Mouse (Mus musculus): ENCODE measurements around the gene Gm21882. TPM values are rescaled to one million over a fixed set of nuclear protein-coding genes. Genes with fewer than 3 reads are reported as not detected.
"Not testable (repeated sequence)": the region's sequence is repeated elsewhere in the genome, so short reads cannot be mapped to it uniquely, and the experiment has no call there.

Gene Gm21882
- polyA plus RNA-seq (2015; fragmentation: Nextera tagmentation; extraction: Ambion mirVana) = not detected in 2 replicates

DNA sequence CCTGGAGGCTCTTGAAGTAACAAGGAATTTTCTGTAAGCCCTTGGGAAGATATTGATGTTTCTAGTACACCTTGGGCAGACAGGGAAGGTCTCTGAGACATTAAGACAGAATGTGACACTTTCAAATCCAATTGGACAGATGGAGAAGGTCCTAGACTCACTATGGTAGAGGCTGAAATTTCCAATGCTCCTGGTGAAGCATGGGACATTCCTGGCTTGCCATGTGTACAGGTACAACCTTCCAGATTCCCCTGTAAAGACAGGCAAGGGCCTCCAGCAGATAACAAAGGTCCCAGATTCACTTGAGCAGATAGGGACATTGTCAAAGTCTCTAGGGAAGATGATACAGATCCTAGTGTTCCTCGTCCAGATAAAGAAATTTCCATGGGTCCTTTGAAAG is at the start of gene Gm21882:
TSS of gene Gm21882 (minus strand) at position 101 of the 400 bp plus-strand sequence.
- H3K4me1 ChIP-seq (replicated peaks); H3K36me3 ChIP-seq; H3K9me3 ChIP-seq; H3K4me2 ChIP-seq (replicated peaks); H3K27ac ChIP-seq; H3K9ac ChIP-seq (replicated peaks); H3K27me3 ChIP-seq; H3K4me3 ChIP-seq (replicated peaks); ATAC-seq: not testable (repeated sequence)
- 80% methylated on average over 1 of the region's 1 CpGs for WGBS

Other genes with a start within 250 kb of the Gm21882 start
- not detected in 2 replicates for gene Gm21865, start 64.6 kb downstream of the Gm21882 start, polyA plus RNA-seq (2015; fragmentation: Nextera tagmentation; extraction: Ambion mirVana)